Mouse (Mus musculus) liver, embryonic 14.5 days (tissue): ENCODE results near the gene Pbxip1. TPM values are rescaled to one million over a fixed set of nuclear protein-coding genes. Genes with fewer than 3 reads are reported as not detected.

Source experiments
- ATAC-seq: fragments of 200-750 bp; cut with Nextera tagmentation; 2 replicates; pipeline ENCODE4 v1.8.0; 2017; ENCODE audit warnings: moderate number of reproducible peaks, mild to moderate bottlenecking, moderate library complexity; ENCODE audit not compliant: insufficient read depth
- DNase-seq, 3 experiments: peaks; one replicate each; pipeline ENCODE4 v3.0.0-alpha.2; 2012 to 2013; ENCODE audit warnings: low read depth in 3 of 3, low spot score in 3 of 3
- H3K27ac ChIP-seq: fragments of 300-500 bp; sonication (generic); 2 replicates; pipeline ENCODE4 v1.5.1; 2014; ENCODE audit warnings: moderate library complexity, mild to moderate bottlenecking, control low read depth, inconsistent platforms
- H3K27me3 ChIP-seq: fragments of 300-500 bp; sonication (generic); 2 replicates; pipeline ENCODE4 v1.6.1; 2014; ENCODE audit warnings: mild to moderate bottlenecking, low read length, moderate library complexity; ENCODE audit not compliant: control insufficient read depth, insufficient read depth
- H3K36me3 ChIP-seq: fragments of 300-500 bp; sonication (generic); replicated peaks from 2 replicates; pipeline ENCODE4 v1.6.1; 2014; ENCODE audit warnings: low read depth; ENCODE audit not compliant: control insufficient read depth, insufficient read depth
- H3K4me1 ChIP-seq, 2 experiments: fragments of 200-500 bp in 1 of 2; fragments of 300-500 bp in 1 of 2; sonication (generic) in 1 of 2; replicated peaks; 2 replicates each; pipeline ENCODE4 v1.6.1; 2012 to 2014; ENCODE audit warnings: antibody characterized with exemption in 1 of 2, inconsistent platforms in 1 of 2, low read length in 1 of 2; ENCODE audit not compliant: control insufficient read depth in 2 of 2, insufficient read depth in 2 of 2
- H3K4me2 ChIP-seq: fragments of 300-500 bp; sonication (generic); 2 replicates; pipeline ENCODE4 v1.6.1; 2014; ENCODE audit warnings: low read depth, mild to moderate bottlenecking, control low read depth, moderate library complexity
- H3K4me3 ChIP-seq, 2 experiments: fragments of 200-500 bp in 1 of 2; fragments of 300-500 bp in 1 of 2; sonication (generic) in 1 of 2; 2 replicates each; pipeline ENCODE4 v1.5.1; 2012 to 2014; ENCODE audit warnings: low read depth in 2 of 2, low read length in 2 of 2, mild to moderate bottlenecking in 2 of 2, control low read depth in 1 of 2, inconsistent platforms in 1 of 2, moderate library complexity in 1 of 2; ENCODE audit not compliant: insufficient read depth in 1 of 2
- H3K9ac ChIP-seq: fragments of 300-500 bp; sonication (generic); replicated peaks from 2 replicates; pipeline ENCODE4 v1.6.1; 2014; ENCODE audit warnings: mild to moderate bottlenecking, control low read depth, moderate library complexity
- H3K9me3 ChIP-seq: fragments of 300-500 bp; sonication (generic); 2 replicates; pipeline ENCODE4 v1.6.1; 2016; ENCODE audit warnings: low read length, mixed read lengths; ENCODE audit not compliant: control insufficient read depth
- CTCF ChIP-seq: IDR thresholded peaks from 2 replicates; pipeline ENCODE4 v1.5.1; 2016; ENCODE audit warnings: antibody characterized with exemption, low read depth, control low read depth
- EP300 ChIP-seq: IDR thresholded peaks from 2 replicates; pipeline ENCODE4 v1.6.1; 2016; ENCODE audit warnings: antibody characterized with exemption, low read depth
- whole genome bisulfite sequencing: fragments of 180-500 bp; shearing (Covaris S2); extraction: QIAGEN DNeasy Blood & Tissue Kit; methylation state at CpG from one replicate; pipeline ENCODE4 v1.1.7; 2014; ENCODE audit not compliant: insufficient replicate concordance; 5-methylcytosine and 5-hydroxymethylcytosine counted together
- polyA plus RNA-seq, 2 experiments: library from polyadenylated mRNA; depleted of rRNA in 1 of 2; stranded (reverse) in 1 of 2; unstranded in 1 of 2; fragments of >200 nt; fragmentation: Nextera tagmentation in 1 of 2; extraction: Ambion mirVana in 1 of 2; gene quantifications; 2 replicates each; pipeline versions ENCODE4 v1.2.1 to v1.2.3; 2012 to 2014

Gene Pbxip1
- polyA plus RNA-seq, 2 experiments, result 2.8 to 3.1 TPM

DNA sequence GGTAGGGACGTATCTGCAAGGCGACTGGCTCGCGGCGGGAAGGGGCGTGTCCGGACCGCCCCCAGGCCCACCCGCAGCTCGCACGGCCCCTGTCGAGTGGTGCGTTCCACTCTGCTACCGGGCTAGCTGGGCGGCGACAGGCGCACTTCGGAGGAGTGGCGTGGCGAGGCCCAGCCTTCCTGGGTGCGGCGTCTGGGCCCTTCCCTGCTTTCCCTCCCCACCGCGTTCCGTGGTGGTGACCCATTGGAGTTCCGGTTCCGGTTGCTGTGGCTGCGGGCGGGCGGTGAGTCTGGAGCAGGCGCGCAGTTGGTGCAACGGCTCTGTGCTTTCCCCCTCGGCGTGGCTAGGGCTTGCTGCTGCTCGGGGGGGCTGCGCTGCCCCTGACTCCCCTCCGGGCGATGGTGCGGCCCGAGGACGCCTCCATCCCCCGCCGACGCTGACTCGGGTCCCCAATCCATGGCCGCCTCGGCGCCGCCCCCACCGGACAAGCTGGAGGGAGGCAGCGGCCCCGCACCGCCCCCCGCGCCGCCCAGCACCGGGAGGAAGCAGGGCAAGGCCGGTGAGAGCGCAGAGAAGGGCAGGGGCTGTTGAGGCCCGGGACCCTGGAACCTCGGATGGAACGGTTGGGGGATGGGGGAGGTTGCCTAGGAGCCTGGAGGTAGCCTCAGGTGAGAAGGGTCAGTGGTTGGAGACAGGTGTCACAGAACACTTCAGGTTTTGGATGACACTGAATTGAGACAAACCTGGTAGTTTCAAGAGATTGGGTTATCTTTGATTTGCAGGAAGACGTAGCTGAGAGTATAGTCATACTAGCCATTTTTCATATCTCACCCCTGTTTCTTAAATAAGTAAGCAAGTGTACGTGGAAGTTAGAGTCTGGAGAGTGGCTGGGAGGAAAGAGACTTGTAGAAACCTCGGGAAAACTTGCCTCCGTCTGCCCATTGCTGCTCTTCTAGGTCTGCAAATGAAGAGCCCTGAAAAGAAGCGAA lies 6.0 kb upstream of the Pbxip1 start, which contains the start of gene Pygo2:
TSS of gene Pygo2 (plus strand) at position 44 of the 989 bp plus-strand sequence.
- TF ChIP-seq CTCF (0 out of 2 replicates have a peak, but pooled peaks have one; percentile 11), EP300 (no peak)
- Histone ChIP-seq H3K27me3 (no peaks in the 10 kb centered on the region), H3K4me3 (peak within 1 kb of the TSS; percentile 82 to 83), H3K9ac (peak within 1 kb of the TSS; percentile 92), H3K9me3 (no peaks in the 10 kb centered on the region), H3K27ac (peak within 1 kb of the TSS; percentile 62), H3K4me1 (peaks cover 13 to 17% of the 10 kb centered on the region in 2 experiments), H3K36me3 (peaks cover 35% of the 10 kb centered on the region), H3K4me2 (peak within 1 kb of the TSS; percentile 94)
- DNase-seq (peak; percentile 85 to 88 (median 87)), ATAC-seq (peak; percentile 95)
- 2% methylated on average over 68 of the region's 68 CpGs for WGBS

DNA sequence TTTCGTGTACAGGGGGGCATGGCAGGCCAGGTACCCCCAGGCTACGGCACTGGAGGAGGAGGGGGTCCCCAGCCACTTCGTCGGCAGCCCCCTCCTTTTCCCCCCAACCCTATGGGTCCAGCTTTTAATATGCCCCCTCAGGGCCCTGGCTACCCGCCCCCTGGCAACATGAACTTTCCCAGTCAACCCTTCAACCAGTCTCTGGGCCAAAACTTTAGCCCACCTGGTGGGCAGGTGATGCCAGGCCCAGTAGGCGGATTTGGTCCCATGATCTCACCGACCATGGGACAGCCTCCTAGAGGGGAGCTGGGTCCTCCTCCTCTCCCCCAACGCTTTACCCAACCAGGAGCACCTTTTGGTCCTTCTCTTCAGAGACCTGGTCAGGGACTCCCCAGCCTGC lies 3.9 kb upstream of the Pbxip1 start:
- Histone ChIP-seq H3K27me3 (no peaks in the 10 kb centered on the region), H3K27ac (no peak overlapping the region), H3K36me3 (peaks cover 21% of the 10 kb centered on the region), H3K9ac (no peak overlapping the region), H3K9me3 (no peaks in the 10 kb centered on the region), H3K4me1 (peaks cover 10 to 18% of the 10 kb centered on the region in 2 experiments), H3K4me3 (no peak overlapping the region), H3K4me2 (no peak overlapping the region)
- TF ChIP-seq EP300 (no peak), CTCF (no peak)
- ATAC-seq (no peak), DNase-seq (no peak)
- 84% methylated on average over 8 of the region's 8 CpGs for WGBS

DNA sequence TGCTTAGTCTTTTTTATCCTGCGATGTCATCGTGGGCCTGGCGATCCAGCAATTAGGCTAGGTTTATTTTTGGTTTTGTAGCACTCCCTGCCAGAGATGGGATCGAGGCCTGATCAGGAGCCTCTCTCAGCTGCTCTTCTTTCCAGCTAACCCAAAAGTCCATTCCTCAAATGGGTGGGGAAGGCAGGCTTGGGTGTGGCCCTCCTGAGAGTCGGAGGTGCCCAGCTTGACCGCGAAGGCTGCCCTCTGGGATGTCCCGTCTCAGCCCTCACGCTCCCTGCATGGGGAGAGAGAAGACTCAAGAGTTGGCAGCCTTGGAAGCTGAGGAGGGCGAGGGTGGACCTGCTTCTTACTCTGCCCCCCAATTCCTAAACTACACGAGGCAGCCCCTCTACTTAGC lies 2.0 kb upstream of the Pbxip1 start:
- no peak for TF ChIP-seq EP300
- TF ChIP-seq CTCF, result no peak
- no peak for ATAC-seq
- Histone ChIP-seq H3K36me3 (peaks cover 12% of the 10 kb centered on the region), H3K27ac (no peak overlapping the region), H3K27me3 (no peaks in the 10 kb centered on the region), H3K9ac (no peak overlapping the region), H3K4me3 (no peak overlapping the region), H3K4me1 (peaks cover 10 to 23% of the 10 kb centered on the region in 2 experiments), H3K4me2 (no peak overlapping the region), H3K9me3 (no peaks in the 10 kb centered on the region)
- no peak for DNase-seq
- 81% methylated on average over 11 of the region's 11 CpGs for WGBS

DNA sequence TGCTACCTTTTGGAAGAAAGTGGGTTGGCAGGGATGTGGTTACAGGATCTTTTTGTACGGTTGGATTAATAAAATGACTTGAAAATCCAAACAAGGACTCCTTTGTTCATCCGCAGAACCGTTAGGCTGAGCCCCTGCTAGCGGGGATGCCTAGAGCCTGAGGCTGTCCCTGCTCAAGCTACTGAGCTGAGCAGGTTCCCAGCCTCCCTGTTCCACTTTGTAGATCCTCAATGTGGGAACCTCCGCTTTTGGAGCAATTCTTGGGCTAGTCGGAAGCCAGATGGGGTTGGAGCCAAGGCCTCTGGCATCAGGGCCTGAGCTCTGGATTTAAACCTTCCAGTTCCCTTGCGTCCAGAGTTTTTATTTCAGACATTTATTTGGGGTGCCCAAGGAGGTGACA lies 1.5 kb upstream of the Pbxip1 start:
- Histone ChIP-seq H3K9me3 (no peaks in the 10 kb centered on the region), H3K36me3 (peaks cover 12% of the 10 kb centered on the region), H3K4me1 (peaks cover 10 to 23% of the 10 kb centered on the region in 2 experiments), H3K27me3 (no peaks in the 10 kb centered on the region), H3K4me3 (no peak overlapping the region), H3K27ac (no peak overlapping the region), H3K9ac (no peak overlapping the region), H3K4me2 (no peak overlapping the region)
- WGBS, result 85% methylated on average over 7 of the region's 7 CpGs
- TF ChIP-seq EP300 (no peak), CTCF (no peak)
- DNase-seq (no peak), ATAC-seq (no peak)

DNA sequence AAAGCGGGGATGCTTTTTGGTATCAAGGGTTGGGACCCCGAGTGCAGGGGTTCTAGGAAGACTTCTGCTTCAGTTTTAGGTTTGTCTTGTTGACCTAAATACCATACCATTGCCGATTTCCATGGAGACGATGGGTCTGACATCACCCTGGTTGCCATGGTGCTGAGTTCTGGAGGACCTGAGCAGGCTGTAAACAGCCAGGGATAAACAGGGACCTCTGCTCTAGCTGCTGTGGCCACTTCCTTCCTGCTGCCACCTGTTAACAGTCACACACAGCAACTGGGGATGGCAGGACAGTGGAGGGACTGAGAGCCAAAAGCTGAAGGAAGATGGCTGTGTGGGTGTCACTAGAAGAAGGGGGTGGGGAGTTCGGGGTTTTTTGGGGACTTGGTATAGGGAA lies 763 bp downstream of the Pbxip1 start:
- H3K27ac ChIP-seq, result no peak overlapping the region
- ATAC-seq (no peak), DNase-seq (no peak)
- peaks cover 10% of the 10 kb centered on the region for H3K36me3 ChIP-seq
- peak overlapping the region; percentile 34 to 59; a peak in 3 of 4 replicates for H3K4me3 ChIP-seq
- no peaks in the 10 kb centered on the region for H3K9me3 ChIP-seq
- H3K9ac ChIP-seq, result peak overlapping the region; percentile 63
- H3K27me3 ChIP-seq, result no peaks in the 10 kb centered on the region
- peaks cover 4 to 17% of the 10 kb centered on the region in 2 experiments for H3K4me1 ChIP-seq
- WGBS, result 19% methylated on average over 5 of the region's 5 CpGs
- TF ChIP-seq CTCF (no peak), EP300 (no peak)
- peak overlapping the region; percentile 79 for H3K4me2 ChIP-seq
